Mouse (Mus musculus): ENCODE results near the gene Myo5a.

Myo5a gene

GRCm38 (mm10) chr9:75070457-75071028, at the start of gene Myo5a:
Myo5a (plus strand) TSS chr9:75071015.
- DNase-seq (ENCODE audit: low spot score) = peak; percentile 56

- DNase-seq (ENCODE audit: low spot score) = no peak
Observed at GRCm38 (mm10) chr9:75022546-75022945, 48.3 kb upstream of the Myo5a start.

- no peak for DNase-seq (ENCODE audit: low spot score)
Observed at GRCm38 (mm10) chr9:75023150-75023894, 47.5 kb upstream of the Myo5a start.

- peak; percentile 51 for DNase-seq (ENCODE audit: low spot score)
Observed at GRCm38 (mm10) chr9:75024089-75024488, 46.7 kb upstream of the Myo5a start.

- DNase-seq (ENCODE audit: low spot score) = peak; percentile 43
Observed at GRCm38 (mm10) chr9:75025689-75026088, 45.1 kb upstream of the Myo5a start.

- DNase-seq (ENCODE audit: low spot score) = no peak
Observed at GRCm38 (mm10) chr9:75032408-75032807, 38.4 kb upstream of the Myo5a start.

- DNase-seq (ENCODE audit: low spot score) = peak; percentile 37
Observed at GRCm38 (mm10) chr9:75033141-75033540, 37.7 kb upstream of the Myo5a start.

GRCm38 (mm10) chr9:75034691-75035090, 36.1 kb upstream of the Myo5a start:
- DNase-seq (ENCODE audit: low spot score) = no peak

- DNase-seq (ENCODE audit: low spot score) = no peak
Observed at GRCm38 (mm10) chr9:75035944-75036343, 34.9 kb upstream of the Myo5a start.

- peak; percentile 95 for DNase-seq (ENCODE audit: low spot score)
Observed at GRCm38 (mm10) chr9:75037451-75038356, 33.1 kb upstream of the Myo5a start, which contains the start of gene Arpp19. Arpp19 (plus strand) TSS chr9:75037614.

- DNase-seq (ENCODE audit: low spot score) = no peak
Observed at GRCm38 (mm10) chr9:75038357-75038688, 32.5 kb upstream of the Myo5a start.

GRCm38 (mm10) chr9:75040566-75040965, 30.2 kb upstream of the Myo5a start:
- DNase-seq (ENCODE audit: low spot score) = no peak

- no peak for DNase-seq (ENCODE audit: low spot score)
Observed at GRCm38 (mm10) chr9:75041840-75042525, 28.8 kb upstream of the Myo5a start.

- DNase-seq (ENCODE audit: low spot score) = no peak
Observed at GRCm38 (mm10) chr9:75043191-75043590, 27.6 kb upstream of the Myo5a start.

- DNase-seq (ENCODE audit: low spot score) = no peak
Observed at GRCm38 (mm10) chr9:75047079-75047478, 23.7 kb upstream of the Myo5a start.

GRCm38 (mm10) chr9:75049100-75049499, 21.7 kb upstream of the Myo5a start:
- DNase-seq (ENCODE audit: low spot score) = no peak

GRCm38 (mm10) chr9:75050003-75050402, 20.8 kb upstream of the Myo5a start:
- peak; percentile 83 for DNase-seq (ENCODE audit: low spot score)

- no peak for DNase-seq (ENCODE audit: low spot score)
Observed at GRCm38 (mm10) chr9:75051841-75052240, 19.0 kb upstream of the Myo5a start.

GRCm38 (mm10) chr9:75055046-75055445, 15.8 kb upstream of the Myo5a start:
- no peak for DNase-seq (ENCODE audit: low spot score)

GRCm38 (mm10) chr9:75064678-75065331, 6.0 kb upstream of the Myo5a start:
- no peak for DNase-seq (ENCODE audit: low spot score)

- peak; percentile 83 for DNase-seq (ENCODE audit: low spot score)
Observed at GRCm38 (mm10) chr9:75071029-75071705, 352 bp downstream of the Myo5a start.

Measured in embryo, embryonic 10.5 days (tissue).